Mouse (Mus musculus) lung, postnatal 0 days (tissue): ENCODE data around the gene Prpf4b.

Experiments used
- CTCF ChIP-seq: IDR thresholded peaks from 2 replicates; pipeline ENCODE4 v1.5.1; 2016; ENCODE audit warnings: antibody characterized with exemption, mild to moderate bottlenecking
- EP300 ChIP-seq: IDR thresholded peaks from 2 replicates; pipeline ENCODE4 v1.6.1; 2016; ENCODE audit warnings: antibody characterized with exemption, mild to moderate bottlenecking, control low read depth

DNA sequence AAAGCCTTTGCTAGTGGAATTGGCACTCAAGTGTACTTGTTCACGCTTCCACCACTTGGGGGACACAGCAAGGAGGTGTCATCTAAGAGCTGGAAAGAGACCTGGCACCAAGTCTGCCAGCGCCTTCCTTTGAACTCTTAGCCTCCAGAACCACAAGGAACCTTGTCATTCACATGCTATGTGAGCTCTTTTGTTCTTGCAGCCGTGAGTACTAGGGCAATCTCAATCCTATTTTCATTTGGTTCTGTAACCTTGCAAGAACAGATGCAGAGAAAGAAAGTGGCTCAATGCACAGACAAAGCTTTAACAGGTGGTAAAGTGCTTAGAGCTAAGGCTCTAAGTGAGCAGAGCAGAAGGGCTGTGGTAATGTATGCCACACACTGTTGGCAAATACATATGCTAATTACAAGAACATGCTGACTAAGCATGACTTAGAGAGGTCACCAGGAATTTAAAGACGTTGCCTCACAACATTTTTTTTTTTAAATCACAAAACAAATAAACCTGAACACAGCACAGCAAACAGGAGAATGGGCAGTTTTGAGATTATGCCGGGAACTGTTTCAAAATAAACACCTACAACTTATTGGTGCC lies 23.8 kb upstream of the Prpf4b start:
- TF ChIP-seq CTCF = no peak
- no peak for TF ChIP-seq EP300
